Mouse (Mus musculus) mouse trophoblast stem cell (cell line): Measurements from ENCODE around the gene Spaca7.
"Not testable (repeated sequence)": the region's sequence is repeated elsewhere in the genome, so short reads cannot be mapped to it uniquely, and the experiment has no call there.

Source experiments
- in situ Hi-C, 2 experiments: fragments of 300-500 bp; cut with MseI, MboI; formaldehyde crosslinking; loops; 2 replicates in 1 of 2; 3 replicates in 1 of 2; pipeline ENCODE4 v1.15.1; 2025

The Spaca7 gene

DNA sequence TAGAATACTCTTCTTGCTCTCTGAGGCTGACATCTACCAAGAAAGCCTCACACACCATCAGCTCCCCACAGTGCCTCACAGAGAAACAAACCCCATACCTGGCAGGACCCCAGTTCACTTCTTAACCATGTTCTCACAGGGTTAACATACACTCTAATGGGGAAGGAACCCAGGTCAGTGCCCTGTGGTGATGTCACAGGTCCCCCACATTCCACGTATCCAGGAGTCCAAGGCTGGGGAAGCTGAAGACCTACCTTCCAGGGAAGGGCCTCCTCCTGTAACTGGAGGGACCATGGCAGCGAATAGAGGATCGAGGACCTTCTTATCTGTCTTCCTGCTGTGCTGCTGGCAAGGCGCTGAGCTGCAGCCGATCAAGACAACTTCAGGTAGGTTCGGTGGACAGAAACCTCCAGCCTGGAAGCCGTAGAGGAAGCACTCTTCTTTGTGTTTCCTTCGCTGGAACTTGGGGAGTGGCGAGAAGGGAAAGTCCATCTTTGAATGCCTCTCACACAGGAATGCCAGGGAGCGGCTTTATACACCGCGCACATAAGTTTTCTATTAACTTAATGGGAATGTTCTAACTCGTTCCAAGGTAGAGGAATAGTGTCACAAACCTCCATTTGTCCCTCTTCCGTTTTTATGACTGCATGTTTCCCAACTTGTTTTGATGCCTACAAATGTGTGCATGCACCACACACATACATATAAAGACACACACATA lies at the start of gene Spaca7:
Gene Spaca7, plus strand, starts transcription at position 216 of the 721 bp plus-strand sequence.
- in situ Hi-C loops = loop anchor here (25.0 kb wide), 1 partner anchor 611 kb away; no protein-coding TSS in a partner anchor

DNA sequence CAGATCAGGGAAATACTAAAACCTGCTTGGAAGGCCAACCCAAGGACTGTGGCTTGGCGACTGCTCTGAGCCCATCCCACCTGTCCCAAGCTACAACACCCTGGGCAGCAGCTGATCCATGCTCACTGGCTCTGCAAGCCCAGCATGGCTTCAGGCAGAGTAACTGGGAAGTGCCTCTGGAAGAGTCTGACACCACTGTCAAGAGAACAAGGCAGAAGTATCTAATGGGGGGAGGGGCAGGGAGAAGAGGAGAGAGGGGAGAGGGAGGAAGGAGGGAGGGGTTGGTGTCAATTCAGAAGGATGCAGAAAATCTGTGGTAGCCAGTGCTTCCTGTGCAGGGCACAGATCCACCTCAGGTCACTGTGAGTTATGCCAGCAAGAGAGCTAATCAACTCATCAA lies 48.5 kb upstream of the Spaca7 start:
- in situ Hi-C loops = no loop called here

DNA sequence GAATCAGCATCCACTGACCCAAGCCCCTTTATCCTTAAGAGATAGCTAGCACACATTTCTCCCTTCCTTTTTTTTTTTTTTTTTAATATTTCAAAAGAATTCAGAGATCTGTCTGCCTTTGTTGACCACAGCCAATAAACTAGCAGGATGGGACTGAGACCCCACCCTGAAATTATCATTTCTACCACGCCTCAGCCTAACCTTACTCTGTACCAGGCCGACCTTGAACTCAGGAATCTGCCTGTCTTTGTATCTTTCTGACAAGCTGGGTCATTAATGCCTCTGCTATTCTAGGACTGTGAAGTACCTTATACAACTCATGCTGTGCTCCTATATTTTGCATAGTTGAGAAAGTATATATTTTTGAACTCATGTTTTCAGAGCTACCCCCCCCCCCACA lies 44.2 kb upstream of the Spaca7 start:
- in situ Hi-C loops = no loop called here

DNA sequence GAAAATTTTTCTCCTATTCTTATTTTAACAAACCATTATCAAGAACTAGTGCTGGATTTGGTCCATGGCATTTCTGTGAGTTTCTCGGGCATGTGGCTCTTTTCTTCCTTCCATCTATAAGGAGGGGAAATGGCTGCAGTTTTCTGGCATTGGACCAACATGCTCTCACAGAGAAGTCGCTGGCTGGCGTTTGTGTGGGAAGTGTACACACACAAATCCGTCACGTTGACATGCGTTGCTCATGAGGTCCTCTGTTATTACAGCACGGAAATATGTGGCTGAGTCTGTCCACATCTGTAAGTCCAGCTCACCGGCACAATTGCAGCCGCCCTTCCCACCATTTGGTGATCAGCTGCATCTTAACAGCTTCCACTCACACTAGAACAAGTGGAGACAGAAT lies 37.2 kb upstream of the Spaca7 start:
- in situ Hi-C loops = no loop called here

DNA sequence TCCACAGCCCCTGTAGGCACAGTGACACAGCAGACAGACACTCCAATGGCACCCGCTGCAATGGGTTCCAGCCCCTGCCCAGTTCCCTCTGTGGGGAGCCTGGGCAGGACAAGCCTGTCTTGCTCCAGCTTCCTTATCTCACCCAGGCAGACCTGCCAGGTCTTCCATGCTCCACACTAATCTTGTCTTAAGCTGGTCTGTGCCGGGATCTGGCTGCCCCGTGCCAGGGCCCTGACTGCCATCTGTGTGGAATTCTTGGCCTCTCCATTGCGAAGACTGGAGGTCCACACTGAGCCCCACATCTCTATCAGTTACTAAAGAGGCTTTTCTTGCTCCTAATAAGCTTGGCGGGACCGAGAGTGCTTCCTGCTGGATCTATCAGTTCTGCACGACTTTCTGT lies 36.5 kb upstream of the Spaca7 start:
- in situ Hi-C loops = no loop called here

DNA sequence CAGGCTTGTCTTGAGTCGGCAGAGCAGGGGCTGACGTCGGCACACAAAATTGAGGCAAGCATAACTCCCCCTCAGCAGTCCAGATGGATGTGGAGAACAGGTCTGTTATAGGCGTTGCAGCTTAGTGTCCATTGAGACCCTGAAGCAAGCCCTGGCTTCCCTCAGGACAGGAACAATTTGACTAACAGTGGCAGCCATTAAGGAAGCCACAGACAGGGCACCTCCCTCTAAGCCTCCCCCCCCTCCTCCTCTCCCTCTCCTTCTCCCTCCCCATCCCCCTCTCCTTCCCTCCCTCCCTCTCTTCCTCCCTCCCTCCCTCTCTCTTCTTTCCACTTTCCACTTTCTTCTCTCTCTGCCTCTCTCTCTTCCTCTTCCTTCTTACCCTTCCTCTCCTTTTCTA lies 27.6 kb upstream of the Spaca7 start:
- in situ Hi-C loops = no loop called here

DNA sequence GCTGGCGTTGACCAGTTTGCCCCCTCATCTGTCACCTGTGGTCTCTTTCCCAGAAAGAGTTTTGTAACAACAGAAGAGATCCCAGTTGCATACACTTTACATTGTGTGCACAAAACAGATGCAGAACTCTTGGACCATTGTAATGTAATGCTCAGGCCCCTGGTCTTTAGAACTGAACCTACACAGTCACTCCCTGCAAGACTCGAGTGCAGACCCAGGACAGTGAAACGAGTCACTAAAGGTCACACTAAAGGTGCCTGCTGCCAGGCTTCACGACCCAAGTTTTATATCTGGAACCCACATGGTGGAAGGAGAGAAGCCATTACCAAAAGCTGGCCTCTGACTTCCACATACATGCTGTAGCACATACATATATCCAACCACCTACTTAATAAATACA lies 27.2 kb upstream of the Spaca7 start:
- in situ Hi-C loops = no loop called here

DNA sequence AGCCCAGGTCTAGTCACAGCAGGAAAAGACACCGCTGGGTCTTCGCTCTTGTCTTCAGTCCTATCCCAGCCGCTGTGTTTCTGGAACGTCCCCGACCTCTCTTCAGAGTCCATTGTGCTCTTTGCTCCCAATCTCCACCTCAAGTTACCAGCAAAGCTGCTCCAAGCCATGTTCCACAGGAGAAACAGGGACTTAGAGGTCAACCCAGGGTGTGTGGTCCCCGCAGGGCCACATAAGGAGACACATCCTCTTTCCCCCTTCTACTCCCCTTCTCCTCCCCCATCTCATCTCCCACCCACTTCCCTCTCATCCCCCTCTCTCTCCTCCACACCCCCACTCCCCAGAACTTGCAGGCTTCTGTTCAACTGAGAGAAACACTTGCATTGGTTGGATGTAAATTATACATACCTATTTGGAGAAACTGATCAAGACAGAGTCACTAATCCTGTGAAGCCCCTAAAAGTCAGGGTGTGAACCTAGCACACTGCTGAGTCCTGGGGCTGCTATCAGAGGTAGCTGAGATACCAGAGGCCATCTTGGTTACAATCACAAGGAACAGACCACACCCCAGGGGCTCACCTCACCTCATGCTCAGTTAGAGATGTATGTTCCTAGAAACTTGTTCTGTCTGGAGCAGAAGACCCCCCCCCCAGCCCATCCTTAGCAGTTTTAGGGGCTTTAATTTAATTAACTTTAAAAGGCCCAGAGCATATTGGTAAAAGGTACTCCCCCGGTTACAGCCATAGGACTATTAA lies 25.2 kb upstream of the Spaca7 start:
- in situ Hi-C loops = no loop called here

DNA sequence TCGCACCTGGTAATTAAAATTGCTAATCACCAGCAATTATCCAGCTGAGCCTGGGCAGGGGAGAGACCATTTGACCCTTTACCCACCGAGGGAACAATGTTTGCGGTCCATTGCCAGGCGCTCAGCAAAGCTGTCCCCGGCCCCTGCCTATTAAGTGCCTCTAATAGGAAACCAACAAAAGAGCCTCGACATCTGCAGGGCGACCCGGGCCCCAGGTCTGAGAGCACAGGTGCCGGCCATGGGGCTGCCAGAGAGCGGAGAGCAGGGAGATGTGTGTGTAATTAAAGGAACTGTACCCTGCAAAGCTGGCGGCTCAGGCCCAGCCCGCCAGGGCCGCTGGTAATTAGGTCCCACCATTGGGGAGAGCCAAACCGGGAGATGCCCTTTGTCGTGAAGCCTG lies 24.6 kb upstream of the Spaca7 start:
- in situ Hi-C loops = no loop called here

DNA sequence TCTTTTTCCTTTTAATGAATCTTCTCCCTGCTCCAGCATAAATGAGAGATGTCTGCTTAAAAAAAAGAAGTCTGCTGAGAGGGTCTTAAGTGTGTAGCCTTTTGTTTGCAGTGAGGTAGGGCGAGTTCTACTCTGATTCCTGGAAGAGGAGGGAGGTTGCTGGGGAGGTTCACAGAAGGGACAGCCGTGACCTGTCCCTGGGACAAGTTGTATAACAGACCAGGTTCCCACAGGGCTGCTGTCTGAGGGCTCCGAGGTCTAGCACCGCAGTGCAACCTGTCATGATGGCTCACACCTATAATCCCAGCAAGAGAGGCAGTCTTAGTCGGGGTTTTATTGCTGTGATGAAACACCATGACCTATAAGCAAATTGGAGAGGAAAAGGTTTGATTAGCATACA lies 24.1 kb upstream of the Spaca7 start:
- in situ Hi-C loops = no loop called here

DNA sequence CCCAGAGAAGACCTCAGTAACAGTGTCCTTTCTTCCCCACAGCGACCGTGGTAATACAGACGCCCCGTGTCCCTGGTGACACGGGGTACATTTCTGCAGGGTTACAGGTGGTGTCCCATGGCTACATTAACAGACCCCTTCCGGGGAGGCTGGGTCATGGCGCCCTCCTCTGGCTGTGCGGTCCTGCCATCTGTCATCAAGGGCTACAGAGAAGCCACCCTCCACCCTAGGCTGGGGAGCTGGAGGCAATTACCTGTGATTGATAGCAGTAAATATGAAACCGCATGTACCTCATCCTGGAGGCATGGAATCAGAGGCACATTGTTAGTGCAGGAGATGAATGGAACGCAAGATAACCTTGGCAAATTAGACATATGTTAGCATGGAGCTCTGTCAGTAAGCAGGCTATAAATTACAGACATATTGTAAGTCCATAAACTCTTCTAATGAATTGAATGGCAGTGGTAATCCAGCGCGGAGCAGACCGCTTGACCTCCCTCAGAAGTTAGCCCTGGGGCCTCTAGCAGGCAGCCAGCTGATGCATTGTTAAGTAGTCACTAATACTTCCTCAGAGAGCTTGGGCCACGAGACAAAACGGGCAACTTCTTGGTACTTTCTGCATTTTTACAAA lies 17.2 kb upstream of the Spaca7 start:
- in situ Hi-C loops = loop anchor here (25.0 kb wide), 1 partner anchor 593 kb away; no protein-coding TSS in a partner anchor

DNA sequence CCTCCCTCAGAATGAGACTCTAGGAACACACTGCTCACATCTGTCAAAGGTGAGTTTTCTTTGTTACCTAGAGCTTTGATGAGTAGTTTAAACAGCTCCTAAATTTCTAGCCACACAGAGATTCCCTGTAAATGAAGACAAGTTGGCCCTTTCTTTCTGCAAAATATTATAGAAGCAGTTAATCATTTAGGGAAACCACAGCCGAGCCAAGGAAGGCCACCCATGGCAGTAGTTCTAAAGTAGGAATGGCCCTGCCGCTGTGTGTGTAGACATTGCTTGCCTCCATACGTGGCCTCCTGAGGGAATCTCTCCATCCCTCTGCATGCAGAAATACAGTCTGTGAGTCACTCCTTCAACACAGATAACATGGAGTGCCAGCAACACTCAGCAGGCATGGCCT lies 14.0 kb upstream of the Spaca7 start:
- in situ Hi-C loops = loop anchor here (25.0 kb wide), 1 partner anchor 596 kb away; no protein-coding TSS in a partner anchor

DNA sequence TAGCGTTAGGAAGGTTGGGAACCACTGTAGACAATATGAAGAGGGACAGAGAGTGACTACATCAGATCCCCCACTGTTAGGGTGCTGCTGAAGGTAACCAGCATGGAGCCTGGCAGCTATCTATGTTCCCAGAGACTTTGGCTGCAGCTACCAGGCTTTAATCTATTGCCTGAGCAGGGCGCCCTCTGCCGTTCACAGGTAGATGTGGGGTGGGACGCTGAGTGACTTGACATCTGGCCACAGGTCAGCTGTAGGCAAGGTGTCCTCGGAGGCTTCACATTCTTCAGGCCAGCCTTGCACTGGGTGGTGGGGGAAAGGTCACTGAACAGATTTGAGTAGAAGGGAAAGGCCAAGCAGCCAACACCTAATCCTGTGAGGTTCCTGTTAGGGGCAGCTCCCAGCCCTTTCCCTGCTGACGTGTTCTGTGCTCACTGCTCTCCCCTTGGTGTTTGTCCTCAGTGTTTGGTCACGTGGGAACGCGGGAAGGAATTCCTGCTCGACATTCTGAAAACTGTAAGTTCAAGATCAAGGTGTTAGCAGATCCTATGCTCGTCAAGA lies 11.3 kb upstream of the Spaca7 start:
- in situ Hi-C loops = loop anchor here (10.0 to 25.0 kb wide), 2 partner anchors 147 to 599 kb away; no protein-coding TSS in a partner anchor

DNA sequence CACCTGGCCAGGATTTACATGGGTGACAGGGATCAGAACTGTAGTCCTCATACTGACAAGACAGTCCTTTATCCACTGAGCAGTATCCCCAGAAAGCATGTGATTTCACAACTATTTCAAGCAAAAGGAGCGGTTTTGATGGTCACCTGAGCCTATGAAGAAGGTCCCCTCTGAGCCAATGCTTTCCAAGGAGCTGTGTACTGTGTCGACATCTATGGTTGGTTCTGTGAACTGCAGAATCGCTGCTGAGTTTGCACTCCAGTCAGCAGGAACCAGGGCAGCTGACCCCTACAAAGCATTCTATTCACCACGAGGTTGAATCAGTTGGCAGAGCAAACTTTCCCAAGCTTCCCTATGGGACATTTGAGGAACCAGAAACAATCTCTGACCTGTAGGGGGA lies 8.5 kb upstream of the Spaca7 start:
- in situ Hi-C loops = loop anchor here (10.0 to 25.0 kb wide), 2 partner anchors 150 to 602 kb away; no protein-coding TSS in a partner anchor

DNA sequence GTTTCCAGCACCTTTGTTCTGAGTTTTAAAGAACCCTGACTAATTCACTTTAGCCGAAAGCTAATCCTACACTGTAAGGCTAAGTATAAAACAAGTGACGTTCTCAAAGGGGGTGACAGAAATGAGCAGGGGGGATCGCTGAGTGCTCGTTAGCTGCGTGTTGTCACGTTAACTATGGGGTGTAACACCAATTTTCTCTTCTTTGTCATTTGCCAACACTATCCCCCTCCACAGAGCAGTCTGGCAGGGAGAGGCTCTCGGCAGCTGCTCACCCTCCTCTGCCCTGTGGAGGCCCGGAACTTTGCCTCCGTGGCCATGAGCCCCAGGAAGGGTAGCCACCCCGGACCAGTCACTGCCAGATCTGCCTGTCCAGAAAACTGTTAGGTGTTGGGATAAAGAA lies 7.3 kb upstream of the Spaca7 start:
- in situ Hi-C loops = loop anchor here (10.0 to 25.0 kb wide), 2 partner anchors 151 to 603 kb away; no protein-coding TSS in a partner anchor

DNA sequence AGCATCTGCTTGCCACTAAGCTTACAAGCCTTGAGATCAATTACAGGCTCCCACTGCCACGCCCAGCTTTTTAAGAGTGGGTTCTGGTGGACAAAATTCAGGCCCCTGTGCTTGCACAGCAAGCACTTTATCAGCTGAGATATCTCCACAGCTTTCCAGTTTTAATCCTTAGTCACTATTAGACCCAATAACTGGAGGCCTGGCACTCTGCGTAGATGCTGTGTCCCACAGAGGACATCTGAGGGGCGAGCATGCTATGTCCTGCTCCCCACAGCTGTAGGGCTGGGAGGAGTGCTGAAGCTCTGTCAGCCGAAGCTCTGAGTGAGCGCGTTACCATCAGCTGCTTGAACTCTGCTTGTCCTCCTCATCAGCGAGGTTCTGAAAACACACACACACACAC lies 6.3 kb upstream of the Spaca7 start:
- in situ Hi-C loops = loop anchor here (10.0 to 25.0 kb wide), 2 partner anchors 152 to 604 kb away; no protein-coding TSS in a partner anchor

DNA sequence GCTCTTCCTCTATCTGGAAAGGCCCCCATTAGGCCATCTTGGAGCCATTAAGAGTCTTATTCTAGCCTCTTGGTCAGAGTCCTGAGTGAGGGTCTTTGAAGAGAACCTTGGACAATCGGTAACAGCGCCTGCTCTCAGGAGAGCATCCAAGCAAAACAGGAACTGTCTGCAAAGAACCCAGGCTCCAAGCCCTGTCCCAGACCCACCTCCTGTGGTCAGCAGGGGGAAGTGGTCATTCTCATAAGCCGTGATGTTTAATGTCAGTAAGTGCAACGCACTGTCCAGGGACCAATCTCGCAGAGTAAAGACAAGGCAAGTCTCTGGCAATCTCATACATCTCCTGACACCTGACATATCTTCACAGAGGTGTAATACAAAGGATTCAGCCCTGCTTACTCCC lies 3.2 kb downstream of the Spaca7 start:
- in situ Hi-C loops = no loop called here

DNA sequence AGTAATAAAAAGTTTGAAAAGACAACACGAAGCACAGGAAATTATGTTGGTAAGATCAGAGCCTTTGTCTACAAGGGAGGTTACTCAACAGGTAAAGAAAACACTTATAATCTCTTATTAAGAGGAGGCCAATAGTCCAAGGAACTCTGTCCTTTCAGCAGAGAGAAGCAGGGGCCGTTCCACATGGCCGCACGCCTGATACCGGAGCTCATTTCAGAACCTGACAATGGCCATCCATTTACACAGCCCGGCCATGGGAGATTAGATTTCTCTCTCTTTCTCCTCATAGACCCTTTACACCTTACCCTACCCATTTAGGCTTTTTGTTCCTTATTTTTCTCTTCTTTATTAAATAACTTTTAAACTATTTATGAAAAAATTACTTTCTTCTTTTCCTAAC lies 3.9 kb downstream of the Spaca7 start:
- in situ Hi-C loops = no loop called here

DNA sequence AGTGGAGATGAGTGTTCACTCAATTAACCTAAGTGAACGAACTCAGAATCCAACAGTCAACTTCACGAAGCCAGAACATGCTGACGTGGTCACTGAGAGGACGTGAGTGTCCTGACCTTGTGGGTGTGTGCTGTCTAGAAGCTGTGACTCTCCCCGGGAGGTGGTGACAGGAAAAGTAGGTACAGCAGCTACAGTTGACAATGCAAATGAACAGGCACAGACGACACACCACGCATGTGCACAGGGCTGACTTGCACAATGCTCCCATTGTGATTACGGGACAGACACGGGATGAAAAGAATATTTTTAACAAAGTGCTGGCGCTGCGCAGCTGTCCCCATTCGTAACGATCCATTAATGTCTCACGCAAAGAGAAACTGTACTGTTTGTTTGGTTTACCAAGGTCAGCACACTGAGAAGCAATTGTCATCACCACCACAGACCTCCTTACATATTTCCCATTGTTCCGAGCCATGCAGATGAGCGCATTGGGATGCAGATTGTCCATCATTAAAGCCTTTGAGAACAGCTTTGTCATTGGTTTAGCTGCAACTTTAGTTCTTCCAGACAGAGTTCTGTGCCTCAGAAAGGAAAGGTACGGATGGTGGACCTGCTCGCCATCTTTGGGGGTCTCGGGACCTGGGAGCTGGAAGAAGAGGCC lies 6.6 kb downstream of the Spaca7 start:
- in situ Hi-C loops = not testable (repeated sequence)

DNA sequence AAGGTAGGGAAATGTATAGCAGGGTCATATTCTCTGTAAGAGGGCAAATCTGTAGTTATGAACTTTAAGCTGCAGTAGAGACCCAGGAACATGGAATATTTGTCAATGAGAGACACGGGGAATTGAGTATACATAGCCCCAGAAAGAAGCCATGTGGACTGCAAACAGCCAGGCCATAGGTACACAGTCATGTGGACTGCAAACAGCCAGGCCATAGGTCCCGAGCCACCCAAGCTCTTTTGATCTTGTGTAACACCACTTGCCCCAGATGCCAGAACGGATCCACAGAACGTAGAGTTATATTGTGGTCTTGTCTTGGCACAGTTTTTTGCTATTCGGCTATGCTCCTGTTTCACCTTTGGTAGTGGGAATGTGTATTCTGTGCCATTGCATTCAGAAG lies 11.0 kb downstream of the Spaca7 start:
- in situ Hi-C loops = no loop called here

DNA sequence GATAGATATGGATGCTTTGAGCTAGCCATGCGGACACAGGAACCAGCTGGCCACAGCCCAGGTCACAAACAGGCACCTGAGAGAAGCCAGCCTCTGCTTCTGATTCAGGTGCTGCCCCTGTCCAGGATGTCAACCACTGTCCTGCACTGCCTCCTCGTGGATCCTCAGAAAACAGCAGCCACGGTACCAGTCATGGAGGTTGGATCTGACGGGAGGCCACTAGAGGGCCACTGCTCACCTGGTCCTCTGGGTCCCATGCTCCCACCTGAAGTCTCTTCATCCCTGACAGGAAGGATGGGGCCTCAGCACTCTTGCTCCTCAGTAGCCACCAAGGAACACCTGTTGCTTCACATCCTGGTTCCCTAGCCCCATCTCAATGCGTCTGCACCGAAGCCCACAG lies 34.4 kb downstream of the Spaca7 start:
- in situ Hi-C loops = no loop called here
